Mouse (Mus musculus) thymus, postnatal 0 days (tissue): Measurements from ENCODE around the gene 0610030E20Rik. TPM values are rescaled to one million over a fixed set of nuclear protein-coding genes. Genes with fewer than 3 reads are reported as not detected.

ENCODE experiments used
- DNase-seq: peaks from one replicate; pipeline ENCODE4 v3.0.0-alpha.2; 2015; ENCODE audit warnings: low spot score
- polyA plus RNA-seq: library from polyadenylated mRNA; unstranded; fragments of >200 nt; fragmentation: Nextera tagmentation; extraction: Ambion mirVana; gene quantifications from 2 replicates; pipeline ENCODE4 v1.2.1, GENCODE M21; 2015

The 0610030E20Rik gene
- polyA plus RNA-seq, 1 experiment from 2014 or later = 32.5 TPM

- no peak for DNase-seq
These were observed 1.3 kb downstream of the 0610030E20Rik start for GRCm38 (mm10) chr6:72348411-72348810.

- DNase-seq = no peak
These were observed 3.1 kb downstream of the 0610030E20Rik start for GRCm38 (mm10) chr6:72350214-72350613.

GRCm38 (mm10) chr6:72352636-72353405, 5.7 kb downstream of the 0610030E20Rik start:
- DNase-seq = no peak

- no peak for DNase-seq
These were observed 6.9 kb downstream of the 0610030E20Rik start for GRCm38 (mm10) chr6:72354025-72354424.

- peak; percentile 46 for DNase-seq
These were observed 8.2 kb downstream of the 0610030E20Rik start, which contains the start of gene Tmem150a for GRCm38 (mm10) chr6:72355066-72355911. Gene Tmem150a, plus strand, starts transcription at chr6:72355447.

- DNase-seq = no peak
These were observed 8.9 kb downstream of the 0610030E20Rik start for GRCm38 (mm10) chr6:72356001-72356532.

- no peak for DNase-seq
These were observed 10.3 kb downstream of the 0610030E20Rik start for GRCm38 (mm10) chr6:72357164-72358079.

GRCm38 (mm10) chr6:72358086-72358764, 11.1 kb downstream of the 0610030E20Rik start:
- no peak for DNase-seq

GRCm38 (mm10) chr6:72359343-72359742, 12.2 kb downstream of the 0610030E20Rik start:
- no peak for DNase-seq

GRCm38 (mm10) chr6:72359891-72360598, 12.9 kb downstream of the 0610030E20Rik start:
- no peak for DNase-seq

GRCm38 (mm10) chr6:72360599-72360935, 13.4 kb downstream of the 0610030E20Rik start:
- DNase-seq = no peak

- DNase-seq = no peak
These were observed 14.0 kb downstream of the 0610030E20Rik start for GRCm38 (mm10) chr6:72361121-72361551.

GRCm38 (mm10) chr6:72362132-72363028, 15.3 kb downstream of the 0610030E20Rik start:
- peak; percentile 98 for DNase-seq

GRCm38 (mm10) chr6:72364009-72364408, 16.9 kb downstream of the 0610030E20Rik start:
- DNase-seq = no peak

- DNase-seq = no peak
These were observed 17.9 kb downstream of the 0610030E20Rik start for GRCm38 (mm10) chr6:72364985-72365384.

- DNase-seq = no peak
These were observed 19.2 kb downstream of the 0610030E20Rik start for GRCm38 (mm10) chr6:72366304-72366703.

- no peak for DNase-seq
These were observed 19.8 kb downstream of the 0610030E20Rik start, which contains the start of gene Rnf181 for GRCm38 (mm10) chr6:72366844-72367443. Gene Rnf181, minus strand, starts transcription at chr6:72366956.

- DNase-seq = no peak
These were observed 20.4 kb downstream of the 0610030E20Rik start for GRCm38 (mm10) chr6:72367460-72367974.
